Mouse (Mus musculus): ENCODE measurements around the gene Rin3. TPM values are rescaled to one million over a fixed set of nuclear protein-coding genes. Genes with fewer than 3 reads are reported as not detected.
A peak's percentile ranks its signal among the peaks of the same experiment; 100 is the strongest.

Gene Rin3
- polyA plus RNA-seq, 1 experiment from 2014 or later = 14.2 TPM

- Histone ChIP-seq H3K9me3 (0 out of 2 replicates have a peak, but pooled peaks cover under 1% of the 10 kb centered on the region), H3K9ac (peak overlapping the region; percentile 77), H3K27me3 (no peaks in the 10 kb centered on the region), H3K27ac (peak overlapping the region; percentile 90), H3K4me1 (peaks cover 59% of the 10 kb centered on the region), H3K4me3 (peak overlapping the region; percentile 69), H3K36me3 (no peaks in the 10 kb centered on the region), H3K4me2 (peak overlapping the region; percentile 95)
- peak; percentile 50 for ATAC-seq (ENCODE audit: borderline replicate concordance, extremely low read depth, low FRiP score, low TSS enrichment)
- WGBS = 2% methylated on average over 23 of the region's 24 CpGs
These were observed 827 bp downstream of the Rin3 start for GRCm38 (mm10) chr12:102283483-102284266.

DNA sequence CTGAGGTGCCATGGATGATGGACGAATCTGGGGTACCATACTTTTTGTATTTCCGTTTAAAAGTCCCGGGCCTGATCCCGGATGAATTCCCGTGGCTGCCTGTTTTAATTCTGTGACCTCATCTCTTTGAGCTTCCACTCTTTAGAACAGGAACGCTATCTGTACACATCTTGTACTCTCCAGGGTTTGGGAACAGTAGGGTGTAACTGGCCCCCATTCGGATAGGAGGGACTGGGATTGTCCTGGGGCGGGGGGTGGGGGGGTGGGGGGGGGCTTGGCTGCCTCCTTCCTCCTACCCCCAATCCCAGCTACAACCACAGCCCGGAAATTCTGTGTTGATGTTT is 1.4 kb downstream of the Rin3 start:
- Histone ChIP-seq H3K9ac (peak overlapping the region; percentile 77), H3K4me1 (peaks cover 64% of the 10 kb centered on the region), H3K4me3 (peak overlapping the region; percentile 69), H3K4me2 (peak overlapping the region; percentile 95), H3K36me3 (no peaks in the 10 kb centered on the region), H3K9me3 (no peaks in the 10 kb centered on the region), H3K27me3 (no peaks in the 10 kb centered on the region), H3K27ac (peak overlapping the region; percentile 90)
- 9% methylated on average over 9 of the region's 9 CpGs for WGBS
- ATAC-seq (ENCODE audit: borderline replicate concordance, extremely low read depth, low FRiP score, low TSS enrichment) = no peak; the same call in 1 of the 2 replicates

- 29% methylated on average over 3 of the region's 3 CpGs for WGBS
- Histone ChIP-seq H3K4me3 (peak overlapping the region; percentile 69), H3K4me1 (peaks cover 69% of the 10 kb centered on the region), H3K9ac (peak overlapping the region; percentile 77), H3K9me3 (no peaks in the 10 kb centered on the region), H3K4me2 (peak overlapping the region; percentile 95), H3K36me3 (no peaks in the 10 kb centered on the region), H3K27ac (peak overlapping the region; percentile 90; the same call in 1 of the 2 replicates), H3K27me3 (no peaks in the 10 kb centered on the region)
- no peak for ATAC-seq (ENCODE audit: borderline replicate concordance, extremely low read depth, low FRiP score, low TSS enrichment)
These were observed 1.8 kb downstream of the Rin3 start for GRCm38 (mm10) chr12:102284618-102285159.

DNA sequence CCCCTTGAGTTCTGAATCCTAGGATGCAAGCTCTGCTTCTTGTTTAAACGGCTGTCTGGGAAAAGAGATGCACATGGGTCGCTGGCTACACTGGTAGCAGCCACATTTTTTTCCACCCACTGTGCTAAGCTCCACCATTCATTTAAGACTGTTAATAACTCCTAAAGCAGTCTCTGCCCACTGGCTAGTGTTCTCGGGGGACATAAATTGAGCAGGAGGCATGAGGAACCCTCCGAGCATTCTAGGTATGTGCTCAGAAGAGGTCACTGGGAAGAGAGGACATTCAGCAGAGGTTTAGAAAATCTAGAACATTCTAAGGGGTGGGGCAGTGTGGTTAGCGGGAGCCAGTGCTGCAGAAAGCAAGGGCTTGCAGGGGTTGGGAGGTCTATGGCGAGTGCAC is 2.5 kb downstream of the Rin3 start:
- H3K27me3 ChIP-seq = no peaks in the 10 kb centered on the region
- no peaks in the 10 kb centered on the region for H3K36me3 ChIP-seq
- no peak overlapping the region for H3K9ac ChIP-seq
- peaks cover 69% of the 10 kb centered on the region for H3K4me1 ChIP-seq
- H3K27ac ChIP-seq = no peak overlapping the region
- no peaks in the 10 kb centered on the region for H3K9me3 ChIP-seq
- ATAC-seq (ENCODE audit: borderline replicate concordance, extremely low read depth, low FRiP score, low TSS enrichment) = no peak
- no peak overlapping the region for H3K4me3 ChIP-seq
- 74% methylated on average over 6 of the region's 6 CpGs for WGBS
- H3K4me2 ChIP-seq = peak overlapping the region; percentile 95; the same call in 1 of the 2 replicates

DNA sequence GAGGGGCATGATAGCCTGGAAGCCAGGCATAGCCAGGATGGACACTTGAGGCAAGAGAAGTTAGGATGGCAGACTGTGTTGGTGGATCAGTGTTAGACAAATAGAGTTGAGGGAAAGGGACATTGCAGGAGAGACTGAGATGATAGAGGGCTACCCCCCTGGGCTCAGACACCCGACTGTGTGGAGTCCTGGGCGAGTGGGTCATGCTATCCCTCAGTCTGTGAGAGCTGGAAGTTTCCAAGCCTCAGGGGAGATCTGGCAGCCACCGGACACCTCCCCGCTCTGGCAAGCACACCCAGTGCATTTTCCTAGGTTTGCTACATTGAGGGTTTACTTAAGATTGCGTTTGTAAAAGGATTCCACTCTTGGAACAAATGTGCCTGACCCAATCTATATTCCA is 2.9 kb downstream of the Rin3 start:
- 70% methylated on average over 5 of the region's 5 CpGs for WGBS
- Histone ChIP-seq H3K27ac (0 out of 2 replicates have a peak overlapping the region, but pooled peaks have one; percentile 66), H3K9ac (no peak overlapping the region)

GRCm38 (mm10) chr12:102286681-102287414 is 4.0 kb downstream of the Rin3 start:
- peaks cover 79% of the 10 kb centered on the region for H3K4me1 ChIP-seq
- no peak for ATAC-seq (ENCODE audit: borderline replicate concordance, extremely low read depth, low FRiP score, low TSS enrichment)
- H3K4me2 ChIP-seq = peak overlapping the region; percentile 25; the same call in 1 of the 2 replicates
- no peak overlapping the region; the same call in 1 of the 2 replicates for H3K4me3 ChIP-seq
- no peaks in the 10 kb centered on the region for H3K27me3 ChIP-seq
- WGBS = 35% methylated on average over 10 of the region's 10 CpGs
- no peaks in the 10 kb centered on the region for H3K9me3 ChIP-seq
- H3K36me3 ChIP-seq = no peaks in the 10 kb centered on the region
- no peak overlapping the region for H3K9ac ChIP-seq
- peak overlapping the region; percentile 66 for H3K27ac ChIP-seq

More for the DNA sequence above, 2.9 kb downstream of the Rin3 start:
- Histone ChIP-seq H3K4me1 (peaks cover 70% of the 10 kb centered on the region), H3K4me3 (no peak overlapping the region), H3K9me3 (no peaks in the 10 kb centered on the region), H3K36me3 (no peaks in the 10 kb centered on the region), H3K27me3 (no peaks in the 10 kb centered on the region), H3K4me2 (0 out of 2 replicates have a peak overlapping the region, but pooled peaks have one; percentile 25)
- no peak for ATAC-seq (ENCODE audit: borderline replicate concordance, extremely low read depth, low FRiP score, low TSS enrichment)

- Histone ChIP-seq H3K27me3 (no peaks in the 10 kb centered on the region), H3K27ac (peak overlapping the region; percentile 66), H3K4me2 (no peak overlapping the region), H3K9ac (no peak overlapping the region), H3K4me3 (no peak overlapping the region), H3K36me3 (no peaks in the 10 kb centered on the region), H3K4me1 (peaks cover 82% of the 10 kb centered on the region), H3K9me3 (no peaks in the 10 kb centered on the region)
- no peak for ATAC-seq (ENCODE audit: borderline replicate concordance, extremely low read depth, low FRiP score, low TSS enrichment)
- WGBS = 37% methylated on average over 6 of the region's 6 CpGs
These were observed 5.2 kb downstream of the Rin3 start for GRCm38 (mm10) chr12:102287904-102288602.

DNA sequence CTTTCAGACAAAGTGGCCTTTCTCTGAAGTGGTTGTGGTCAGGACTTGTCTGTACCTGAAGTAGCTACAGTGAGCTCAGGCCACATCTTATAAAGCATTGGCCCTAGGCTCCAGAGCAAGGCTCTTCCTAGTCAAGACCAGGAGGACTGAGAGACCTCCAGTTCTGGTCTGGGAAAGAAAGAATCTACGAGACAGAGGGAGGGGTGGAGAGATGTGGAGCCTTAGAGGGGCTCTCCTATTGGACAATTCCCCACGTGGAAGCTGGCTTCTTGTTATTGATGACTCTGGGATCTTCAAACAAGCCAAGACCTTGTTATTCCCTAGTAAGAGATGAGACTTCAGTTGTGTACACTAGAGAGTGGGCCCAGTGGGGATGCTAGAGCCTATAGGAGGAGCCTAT is 6.0 kb downstream of the Rin3 start:
- no peaks in the 10 kb centered on the region for H3K9me3 ChIP-seq
- H3K27ac ChIP-seq = peak overlapping the region; percentile 59; the same call in 1 of the 2 replicates
- no peak overlapping the region for H3K9ac ChIP-seq
- 34% methylated on average over 2 of the region's 2 CpGs for WGBS
- H3K36me3 ChIP-seq = no peaks in the 10 kb centered on the region
- no peak overlapping the region for H3K4me2 ChIP-seq
- ATAC-seq (ENCODE audit: borderline replicate concordance, extremely low read depth, low FRiP score, low TSS enrichment) = no peak
- H3K27me3 ChIP-seq = no peaks in the 10 kb centered on the region
- H3K4me1 ChIP-seq = peaks cover 86% of the 10 kb centered on the region
- H3K4me3 ChIP-seq = no peak overlapping the region

DNA sequence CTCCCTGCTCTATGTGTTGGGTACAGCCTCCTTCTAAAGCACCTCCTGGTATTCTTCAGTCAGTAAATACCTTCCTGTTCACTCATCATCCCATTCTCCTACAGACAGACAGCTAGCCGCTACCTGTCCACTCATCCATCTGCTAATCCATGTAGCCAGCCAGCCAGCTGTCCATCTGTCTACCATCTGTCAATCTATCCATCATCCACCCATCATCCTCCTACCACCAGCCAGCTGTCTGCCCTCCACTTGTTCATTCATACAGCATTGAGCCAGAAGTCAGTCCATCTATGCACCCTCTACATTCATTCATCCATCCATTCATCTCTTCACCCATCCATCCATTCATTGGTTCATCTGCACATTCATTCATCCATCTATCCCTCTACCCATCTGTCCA is 6.7 kb downstream of the Rin3 start:
- Histone ChIP-seq H3K9me3 (no peaks in the 10 kb centered on the region), H3K4me3 (no peak overlapping the region), H3K36me3 (no peaks in the 10 kb centered on the region), H3K27me3 (no peaks in the 10 kb centered on the region), H3K27ac (no peak overlapping the region), H3K4me1 (peaks cover 85% of the 10 kb centered on the region), H3K4me2 (no peak overlapping the region), H3K9ac (no peak overlapping the region)
- ATAC-seq (ENCODE audit: borderline replicate concordance, extremely low read depth, low FRiP score, low TSS enrichment) = no peak
- WGBS = 100% methylated on average over 1 of the region's 1 CpGs

- Histone ChIP-seq H3K9ac (no peak overlapping the region), H3K4me3 (no peak overlapping the region), H3K9me3 (no peaks in the 10 kb centered on the region), H3K36me3 (no peaks in the 10 kb centered on the region), H3K27me3 (no peaks in the 10 kb centered on the region), H3K4me2 (no peak overlapping the region), H3K27ac (no peak overlapping the region), H3K4me1 (peaks cover 85% of the 10 kb centered on the region)
- no peak for ATAC-seq (ENCODE audit: borderline replicate concordance, extremely low read depth, low FRiP score, low TSS enrichment)
- 87% methylated on average over 2 of the region's 2 CpGs for WGBS
These were observed 7.8 kb downstream of the Rin3 start for GRCm38 (mm10) chr12:102290662-102291061.

DNA sequence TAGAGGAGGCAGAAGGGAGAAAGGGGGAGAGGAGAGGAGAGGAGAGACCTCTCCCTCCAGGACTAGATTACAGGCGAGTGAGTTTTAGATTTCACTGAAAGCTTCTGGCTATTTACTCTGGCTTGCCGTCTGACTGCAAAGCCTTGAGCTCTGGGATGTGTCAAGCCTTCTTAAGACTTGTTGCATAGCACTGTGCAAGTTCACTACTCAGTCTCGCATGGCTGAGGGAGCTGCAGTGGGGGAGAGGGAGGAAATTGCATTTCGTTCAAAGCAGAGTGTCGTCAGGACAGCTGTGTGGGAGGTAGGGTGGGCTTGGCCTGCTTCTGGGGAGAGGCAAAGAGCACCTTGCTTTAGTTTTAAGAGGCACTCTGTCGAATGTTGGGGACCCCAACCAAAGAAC is 8.8 kb downstream of the Rin3 start:
- no peak overlapping the region for H3K4me2 ChIP-seq
- ATAC-seq (ENCODE audit: borderline replicate concordance, extremely low read depth, low FRiP score, low TSS enrichment) = no peak
- peaks cover 84% of the 10 kb centered on the region for H3K4me1 ChIP-seq
- H3K4me3 ChIP-seq = no peak overlapping the region
- WGBS = 34% methylated on average over 6 of the region's 6 CpGs
- no peaks in the 10 kb centered on the region for H3K36me3 ChIP-seq
- H3K9me3 ChIP-seq = no peaks in the 10 kb centered on the region
- H3K27me3 ChIP-seq = no peaks in the 10 kb centered on the region
- no peak overlapping the region for H3K27ac ChIP-seq
- H3K9ac ChIP-seq = no peak overlapping the region
